Mouse (Mus musculus) E14TG2a.4 (cell line): ENCODE data around the gene Garnl3.

Source experiments
- CTCF ChIP-seq: conservative IDR thresholded peaks from 2 replicates; pipeline ENCODE4 v1.5.1; 2014; ENCODE audit warnings: low read length
- NANOG ChIP-seq: IDR thresholded peaks from 2 replicates; pipeline ENCODE4 v1.6.1; 2014; ENCODE audit warnings: borderline replicate concordance, low read length, mixed read lengths
- POU5F1 ChIP-seq: IDR thresholded peaks from 2 replicates; pipeline ENCODE4 v1.6.1; 2014; ENCODE audit warnings: low read length, borderline replicate concordance

GRCm38 (mm10) chr2:33179171-33179929, 47.9 kb upstream of the Garnl3 start:
- TF ChIP-seq CTCF = no peak
- TF ChIP-seq POU5F1 = no peak
- no peak for TF ChIP-seq NANOG
